Mouse (Mus musculus) brain, embryonic 14.5 days (tissue): ENCODE measurements around the gene Acsl4.

Experiments
- CTCF ChIP-seq: fragments of 200-500 bp; IDR thresholded peaks from 2 replicates; pipeline ENCODE4 v1.5.1; 2012; ENCODE audit warnings: inconsistent platforms, mild to moderate bottlenecking, moderate library complexity, borderline replicate concordance; ENCODE audit not compliant: insufficient read depth, insufficient read length; ENCODE audit errors: extremely low read depth
- POLR2A ChIP-seq: fragments of 200-500 bp; IDR thresholded peaks from 2 replicates; pipeline ENCODE4 v1.6.1; 2012; ENCODE audit warnings: mild to moderate bottlenecking, inconsistent platforms, borderline replicate concordance; ENCODE audit not compliant: poor library complexity, insufficient read depth, insufficient read length, severe bottlenecking; ENCODE audit errors: extremely low read depth

DNA sequence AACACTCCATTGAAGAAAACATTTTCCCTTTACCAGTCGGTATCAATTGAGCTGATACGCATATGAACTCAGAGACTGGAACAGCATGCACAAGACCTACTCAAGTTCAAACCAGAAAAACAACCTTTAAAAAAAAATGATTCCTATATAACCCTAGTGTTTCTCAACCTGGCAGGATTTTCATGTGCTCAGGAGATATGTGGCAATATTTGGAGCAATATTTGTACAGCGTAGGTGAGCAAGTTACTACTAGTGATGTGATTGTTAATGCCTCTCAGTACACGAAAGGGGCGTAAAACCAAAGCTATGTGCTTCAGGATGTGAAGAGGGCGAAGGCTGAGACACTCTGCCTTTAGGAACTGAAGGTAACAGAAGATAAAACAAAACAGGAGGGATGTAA lies 54.1 kb downstream of the Acsl4 start:
- TF ChIP-seq CTCF (no peak), POLR2A (no peak)
